Mouse (Mus musculus) intestine, postnatal 0 days (tissue): Measurements from ENCODE around the gene Pdzd11. TPM values are rescaled to one million over a fixed set of nuclear protein-coding genes. Genes with fewer than 3 reads are reported as not detected.

ENCODE experiments used
- ATAC-seq: fragments of 200-750 bp; cut with Nextera tagmentation; 2 replicates; pipeline ENCODE4 v1.8.0; 2017; ENCODE audit warnings: mild to moderate bottlenecking, moderate TSS enrichment, moderate library complexity
- H3K27ac ChIP-seq: fragments of 300-500 bp; sonication (generic); 2 replicates; pipeline ENCODE4 v1.5.1; 2014; ENCODE audit warnings: mild to moderate bottlenecking, low read depth, low read length, moderate library complexity
- H3K27me3 ChIP-seq: fragments of 300-500 bp; sonication (generic); replicated peaks from 2 replicates; pipeline ENCODE4 v1.6.1; 2014; ENCODE audit warnings: low read length, mixed read lengths; ENCODE audit not compliant: control insufficient read depth, insufficient read depth
- H3K36me3 ChIP-seq: fragments of 300-500 bp; sonication (generic); 2 replicates; pipeline ENCODE4 v1.6.1; 2014; ENCODE audit warnings: mild to moderate bottlenecking, moderate library complexity; ENCODE audit not compliant: control insufficient read depth, insufficient read depth
- H3K4me1 ChIP-seq: fragments of 300-500 bp; sonication (generic); replicated peaks from 2 replicates; pipeline ENCODE4 v1.6.1; 2014; ENCODE audit warnings: antibody characterized with exemption, low read length, mixed read lengths; ENCODE audit not compliant: control insufficient read depth, insufficient read depth
- H3K4me2 ChIP-seq: fragments of 300-500 bp; sonication (generic); replicated peaks from 2 replicates; pipeline ENCODE4 v1.6.1; 2014; ENCODE audit warnings: low read depth, mild to moderate bottlenecking, moderate library complexity
- H3K4me3 ChIP-seq: fragments of 300-500 bp; sonication (generic); 2 replicates; pipeline ENCODE4 v1.5.1; 2014; ENCODE audit warnings: low read depth, low read length
- H3K9ac ChIP-seq: fragments of 300-500 bp; sonication (generic); 2 replicates; pipeline ENCODE4 v1.6.1; 2014; ENCODE audit warnings: mild to moderate bottlenecking, low read depth, low read length
- H3K9me3 ChIP-seq: fragments of 300-500 bp; sonication (generic); 2 replicates; pipeline ENCODE4 v1.6.1; 2016; ENCODE audit warnings: mixed run types; ENCODE audit not compliant: control insufficient read depth
- CTCF ChIP-seq: sonication (generic); IDR thresholded peaks from 2 replicates; pipeline ENCODE4 v1.5.1; 2016; ENCODE audit warnings: low read depth, mild to moderate bottlenecking, control low read depth, antibody characterized with exemption, moderate library complexity
- WGBS: fragments of 180-500 bp; shearing (Covaris S2); extraction: QIAGEN DNeasy Blood & Tissue Kit; methylation state at CpG from one replicate; pipeline ENCODE4 v1.1.7; 2014; 5-methylcytosine and 5-hydroxymethylcytosine counted together
- polyA plus RNA-seq: library from polyadenylated mRNA; unstranded; fragments of >200 nt; fragmentation: Nextera tagmentation; extraction: Ambion mirVana; gene quantifications from 2 replicates; pipeline ENCODE4 v1.2.1, GENCODE M21; 2015

Gene Pdzd11
- polyA plus RNA-seq, 1 experiment from 2014 or later = 71.0 TPM

- WGBS = 41% methylated on average over 4 of the region's 4 CpGs
- no peak within 1 kb of the TSS for H3K9ac ChIP-seq
- no peak within 1 kb of the TSS for H3K27ac ChIP-seq
- peaks cover 7% of the 10 kb centered on the region; the same call in 1 of the 2 replicates for H3K27me3 ChIP-seq
- H3K36me3 ChIP-seq = no peaks in the 10 kb centered on the region
- H3K4me2 ChIP-seq = no peak within 1 kb of the TSS
- no peaks in the 10 kb centered on the region for H3K9me3 ChIP-seq
- no peaks in the 10 kb centered on the region for H3K4me1 ChIP-seq
- ATAC-seq = no peak
- no peak for TF ChIP-seq CTCF
- H3K4me3 ChIP-seq = no peak within 1 kb of the TSS
Measured at GRCm38 (mm10) chrX:100594791-100595190, 31.6 kb downstream of the Pdzd11 start, which contains the start of gene P2ry4. P2ry4 (minus strand) TSS chrX:100594869.

Other genes with a start within 250 kb of the Pdzd11 start
- gene Otud6a, start 197.6 kb downstream of the Pdzd11 start, polyA plus RNA-seq = not detected in 2 replicates
- gene Awat2, start 183.9 kb downstream of the Pdzd11 start, polyA plus RNA-seq = 0.12 and 0.13 TPM in 2 replicates
- gene Igbp1, start 132.3 kb downstream of the Pdzd11 start, polyA plus RNA-seq = 30.6 and 31.1 TPM in 2 replicates
- not detected in 2 replicates for gene Dgat2l6, start 101.7 kb downstream of the Pdzd11 start, polyA plus RNA-seq
- gene Awat1, start 54.3 kb downstream of the Pdzd11 start, polyA plus RNA-seq = not detected in 2 replicates
- gene P2ry4, start 31.7 kb downstream of the Pdzd11 start, polyA plus RNA-seq = 0.44 and 0.53 TPM in 2 replicates
- not detected in 2 replicates for gene Arr3, start 21.1 kb downstream of the Pdzd11 start, polyA plus RNA-seq
- gene Kif4, start 831 bp downstream of the Pdzd11 start, polyA plus RNA-seq = 3.5 and 4.0 TPM in 2 replicates
- 7.2 and 7.7 TPM in 2 replicates for gene Gdpd2, start 103.3 kb upstream of the Pdzd11 start, polyA plus RNA-seq
- gene Dlg3, start 141.2 kb upstream of the Pdzd11 start, polyA plus RNA-seq = 2.2 and 2.9 TPM in 2 replicates